Mouse (Mus musculus) thymus, postnatal 10 days (tissue): ENCODE data around the gene Mcrip2.
A peak's percentile ranks its signal among the peaks of the same experiment; 100 is the strongest.

Source experiments
- DNase-seq, 2 experiments: peaks; one replicate each; pipeline ENCODE4 v3.0.0; 2021; ENCODE audit warnings: low spot score in 2 of 2

Mcrip2 gene

DNA sequence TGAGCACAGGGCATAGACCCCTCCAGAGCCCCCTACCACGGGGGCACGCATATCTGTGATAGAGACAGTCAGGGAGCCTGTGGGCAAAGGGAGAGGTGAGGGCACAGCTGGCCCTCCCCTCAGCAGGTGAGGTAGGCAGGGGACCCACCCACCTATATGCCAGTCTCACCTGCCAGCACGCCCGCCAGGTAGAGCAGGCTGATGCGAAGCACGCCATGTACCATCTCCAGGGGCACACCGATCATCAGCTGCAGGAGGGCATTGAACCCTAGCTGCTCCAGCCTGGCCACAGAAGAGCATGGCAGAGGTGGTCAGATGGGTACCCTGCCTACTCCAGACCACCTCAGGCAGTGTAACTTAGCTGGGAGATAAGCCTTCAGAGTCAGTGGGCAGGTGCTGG, 33.3 kb downstream of the Mcrip2 start:
- DNase-seq: no peak

DNA sequence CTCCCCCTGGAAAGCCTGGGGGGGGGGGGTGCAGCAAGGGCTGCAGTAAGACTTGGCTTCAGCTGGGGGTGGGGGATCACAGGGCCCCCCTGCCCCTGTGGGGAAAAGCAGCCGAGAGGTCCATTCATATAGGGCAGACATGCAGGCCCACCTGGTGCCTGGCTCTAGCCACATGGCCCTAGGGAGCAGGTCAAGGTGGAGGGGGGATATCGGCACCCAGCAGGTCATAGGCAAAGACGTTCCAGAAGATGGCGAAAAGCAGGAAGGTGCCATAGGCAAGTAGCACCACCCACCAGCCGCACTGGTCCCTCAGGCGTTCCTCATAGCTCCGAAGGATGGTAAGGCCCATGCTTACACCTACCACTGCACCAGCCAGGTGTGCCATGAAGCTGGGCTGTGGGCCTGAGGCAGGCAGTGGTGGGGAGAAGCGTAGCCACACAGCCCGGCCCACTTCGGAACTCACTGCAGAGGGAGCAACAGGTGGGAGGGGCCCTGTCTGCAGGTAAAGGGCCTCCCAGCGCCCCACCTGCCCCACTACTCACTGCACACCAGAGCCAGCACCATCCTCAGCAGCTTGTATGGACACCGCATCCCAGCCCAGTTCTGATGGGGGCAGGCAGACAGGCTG, 33.9 kb downstream of the Mcrip2 start:
- DNase-seq: no peak

DNA sequence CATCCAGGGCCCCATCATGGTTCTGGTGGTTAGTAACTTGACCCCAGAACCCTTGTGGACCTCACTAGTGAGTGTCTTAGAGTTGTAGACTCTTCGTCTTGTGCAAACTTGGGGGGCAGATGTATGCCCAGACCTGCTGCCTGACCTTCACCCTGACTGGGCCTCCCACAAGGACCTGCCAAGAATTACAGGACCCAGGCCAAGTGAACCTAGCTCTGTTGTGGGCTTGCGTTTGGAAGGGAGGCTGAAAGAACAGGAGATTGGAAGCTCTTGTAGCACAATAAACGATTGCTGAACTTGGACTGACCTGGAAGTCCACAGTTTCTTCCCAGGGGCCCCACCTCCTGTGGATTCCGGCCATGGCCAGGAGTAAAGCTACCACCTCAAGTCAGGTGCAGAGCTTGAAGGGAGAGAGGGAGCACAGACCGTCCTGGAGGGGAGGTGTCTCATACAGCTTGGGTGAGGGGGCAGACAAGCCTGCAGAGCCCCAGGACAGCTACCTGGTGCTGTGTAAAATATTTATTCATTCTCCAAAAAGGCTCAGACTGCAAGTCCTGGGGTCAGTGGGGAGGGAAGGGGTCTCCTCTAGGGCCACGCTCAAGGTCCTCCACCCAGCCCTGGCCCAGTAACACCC, 34.5 kb downstream of the Mcrip2 start:
- no peak for DNase-seq

DNA sequence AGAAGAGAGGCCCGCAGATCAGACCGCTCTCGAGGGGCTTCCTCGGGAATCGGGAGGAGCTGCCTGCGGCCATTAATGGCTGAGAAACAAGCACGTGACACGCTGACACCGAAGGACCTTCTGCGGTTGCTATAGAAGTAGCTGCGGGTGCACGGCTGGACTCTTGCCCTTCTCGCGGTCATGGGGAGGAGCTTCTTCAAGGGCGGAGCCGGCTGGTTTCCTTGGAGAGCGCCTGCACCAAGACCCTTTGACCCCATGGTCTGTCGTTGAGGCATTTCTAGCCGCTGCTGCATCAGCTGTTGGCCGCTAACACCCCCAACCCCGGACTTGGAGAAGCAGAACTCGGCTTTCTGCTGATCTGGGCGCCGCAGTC, 35.3 kb downstream of the Mcrip2 start, which contains the start of gene Stub1:
Gene Stub1, minus strand, starts transcription at position 114 of the 373 bp plus-strand sequence.
- peak in 1 of 2 experiments; percentile 44 for DNase-seq

DNA sequence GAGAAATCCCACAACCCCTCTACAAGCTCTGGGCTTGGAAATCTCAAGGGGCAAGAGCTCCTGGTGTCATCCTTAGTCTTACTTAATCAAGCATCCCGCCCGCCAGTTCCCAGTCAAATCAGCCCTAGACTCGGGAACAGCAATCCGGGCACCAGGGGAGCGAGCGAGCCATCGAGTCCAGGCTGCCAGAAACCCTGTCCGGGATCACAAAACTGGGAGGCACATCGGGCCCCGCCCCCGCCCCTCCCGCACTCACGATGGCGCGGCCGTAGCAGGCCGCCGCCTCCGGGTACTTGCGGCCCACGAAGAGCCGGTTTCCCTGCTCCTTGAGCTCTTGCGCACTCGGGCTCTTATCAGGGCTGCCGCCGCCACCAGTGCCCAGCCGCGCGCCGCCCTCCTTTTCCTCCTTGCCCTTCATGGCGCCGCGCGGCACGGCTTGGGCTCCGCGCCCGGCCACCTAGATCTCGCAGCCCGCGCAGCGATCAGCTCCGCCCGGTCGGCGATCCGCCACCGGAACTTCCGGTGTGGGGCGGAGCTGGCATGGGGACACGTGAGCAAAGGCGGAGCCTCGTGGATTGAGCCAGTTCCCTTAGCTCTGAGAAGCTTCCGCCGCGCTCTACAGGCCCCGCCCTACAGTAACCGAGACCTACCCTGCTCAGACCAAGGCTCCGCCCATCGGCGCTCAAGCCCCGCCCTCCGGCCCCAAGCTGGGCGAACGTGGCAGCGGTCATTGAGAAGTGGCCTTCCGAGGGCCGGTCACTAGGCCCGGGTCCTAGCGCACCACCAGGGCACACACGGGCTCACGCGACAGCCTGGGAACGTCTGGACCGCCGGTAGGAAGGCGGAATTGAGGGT, 35.9 kb downstream of the Mcrip2 start:
- DNase-seq: peak; percentile 94 to 97

DNA sequence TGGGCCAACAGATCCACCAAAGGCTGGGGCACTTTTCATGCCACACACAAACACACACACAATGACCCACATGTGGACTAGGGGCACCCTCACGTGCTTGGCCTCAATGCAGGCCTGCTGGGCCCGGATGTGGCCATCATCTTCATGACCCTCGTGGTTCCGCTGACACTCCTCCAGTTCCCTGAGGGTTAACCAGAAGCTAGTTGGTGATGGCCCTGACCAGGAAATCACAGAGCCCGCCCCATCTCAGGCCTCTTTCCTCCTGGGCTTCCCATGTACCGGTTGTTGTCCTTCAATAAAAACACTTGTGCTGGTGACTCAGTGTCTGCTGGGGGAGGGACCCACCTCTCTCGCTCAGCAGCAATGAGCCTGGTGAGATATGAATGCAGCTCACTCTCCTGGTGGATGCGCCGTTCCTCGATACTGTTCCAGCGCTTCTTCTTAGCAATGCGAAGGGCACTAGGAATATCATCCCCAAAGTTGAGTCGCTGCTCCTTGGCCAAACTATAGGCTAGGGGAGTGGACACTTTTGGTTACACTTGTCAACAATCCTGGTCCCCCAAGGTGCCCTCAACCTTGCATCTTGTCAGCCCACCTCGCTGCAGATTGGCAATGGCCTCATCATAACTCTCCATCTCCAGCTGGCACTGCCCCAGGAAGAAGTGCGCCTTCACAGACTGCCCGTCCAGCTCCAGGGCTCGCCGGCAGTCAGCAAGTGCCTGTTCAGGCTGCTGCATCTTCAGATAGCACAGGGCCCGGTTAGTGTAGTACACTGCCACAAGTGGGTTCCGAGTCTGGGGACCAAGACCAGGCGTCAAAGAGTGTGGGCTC, 36.9 kb downstream of the Mcrip2 start:
- no peak for DNase-seq

DNA sequence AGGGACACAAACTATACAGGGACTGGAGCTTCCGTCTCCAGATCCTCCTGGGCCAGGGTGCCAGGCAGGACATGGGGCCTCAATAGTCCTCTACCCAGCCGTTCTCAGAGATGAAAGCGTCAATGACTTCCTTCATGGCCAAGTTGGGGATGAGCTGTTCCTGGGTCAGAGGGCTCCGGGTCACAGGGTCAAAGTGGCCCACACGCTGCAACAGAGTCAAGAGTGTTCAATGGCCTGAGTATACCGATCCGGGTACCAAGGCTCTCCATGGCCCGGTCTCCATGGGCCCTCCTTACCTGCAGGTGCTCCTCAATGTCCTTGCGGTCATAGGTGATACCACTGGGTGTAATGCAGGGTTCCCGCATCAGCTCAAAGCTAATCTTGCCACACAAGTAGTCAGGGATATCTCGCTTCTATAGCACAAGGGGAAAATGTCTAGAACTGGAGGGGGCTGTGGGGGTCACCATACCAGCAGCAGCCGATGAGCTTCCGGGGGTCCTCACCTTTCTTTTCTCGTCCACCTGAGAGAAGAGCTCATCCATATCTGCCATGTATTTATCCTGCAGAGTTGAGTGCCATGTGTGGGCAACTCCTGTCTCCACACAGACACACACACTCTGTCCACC, 37.6 kb downstream of the Mcrip2 start:
- DNase-seq: no peak

DNA sequence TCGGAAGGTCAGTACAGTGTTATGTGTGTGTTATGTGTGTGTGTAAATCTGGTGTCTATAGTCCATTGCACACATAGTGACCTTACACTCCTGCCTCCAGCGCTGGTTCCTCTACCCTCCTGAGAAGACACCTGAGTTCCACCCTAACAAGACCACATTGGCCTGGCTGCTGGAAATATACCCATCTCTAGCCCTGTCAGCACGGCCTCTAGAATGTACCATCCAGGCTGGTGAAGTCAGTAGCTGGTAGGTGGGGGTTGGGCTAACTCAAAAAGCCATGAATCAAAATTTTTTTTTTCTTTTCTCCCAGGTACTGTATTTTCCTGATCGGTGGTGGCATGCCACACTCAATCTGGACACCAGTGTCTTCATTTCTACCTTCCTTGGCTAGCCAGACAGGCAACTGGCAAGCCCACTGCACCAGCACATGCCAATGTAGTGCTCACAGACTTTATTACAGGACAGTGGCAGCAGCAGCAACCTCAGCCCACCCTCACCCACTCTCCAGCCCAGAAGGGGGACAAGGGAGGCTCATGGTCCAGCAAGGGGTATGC, 38.3 kb downstream of the Mcrip2 start:
- no peak for DNase-seq

DNA sequence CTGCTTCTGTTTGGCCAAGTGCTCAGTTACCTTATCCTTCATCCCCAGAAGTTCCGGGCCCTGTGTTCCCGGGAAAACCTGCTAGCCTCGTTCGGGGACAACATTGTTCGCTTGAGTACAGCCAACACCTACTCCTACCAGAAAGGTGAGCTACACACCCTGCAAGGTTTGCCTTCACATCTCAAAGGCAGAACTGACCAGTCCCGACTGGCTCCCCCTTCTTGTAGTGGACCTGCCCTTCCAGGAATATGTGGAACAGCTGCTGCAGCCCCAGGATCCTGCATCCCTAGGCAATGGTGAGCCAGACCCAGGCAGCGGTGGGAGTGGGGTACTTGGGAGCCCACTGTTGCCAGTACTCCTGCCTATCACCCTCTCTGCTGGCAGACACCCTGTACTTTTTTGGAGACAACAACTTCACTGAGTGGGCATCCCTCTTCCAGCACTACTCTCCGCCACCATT, 39.0 kb downstream of the Mcrip2 start:
- DNase-seq: no peak

DNA sequence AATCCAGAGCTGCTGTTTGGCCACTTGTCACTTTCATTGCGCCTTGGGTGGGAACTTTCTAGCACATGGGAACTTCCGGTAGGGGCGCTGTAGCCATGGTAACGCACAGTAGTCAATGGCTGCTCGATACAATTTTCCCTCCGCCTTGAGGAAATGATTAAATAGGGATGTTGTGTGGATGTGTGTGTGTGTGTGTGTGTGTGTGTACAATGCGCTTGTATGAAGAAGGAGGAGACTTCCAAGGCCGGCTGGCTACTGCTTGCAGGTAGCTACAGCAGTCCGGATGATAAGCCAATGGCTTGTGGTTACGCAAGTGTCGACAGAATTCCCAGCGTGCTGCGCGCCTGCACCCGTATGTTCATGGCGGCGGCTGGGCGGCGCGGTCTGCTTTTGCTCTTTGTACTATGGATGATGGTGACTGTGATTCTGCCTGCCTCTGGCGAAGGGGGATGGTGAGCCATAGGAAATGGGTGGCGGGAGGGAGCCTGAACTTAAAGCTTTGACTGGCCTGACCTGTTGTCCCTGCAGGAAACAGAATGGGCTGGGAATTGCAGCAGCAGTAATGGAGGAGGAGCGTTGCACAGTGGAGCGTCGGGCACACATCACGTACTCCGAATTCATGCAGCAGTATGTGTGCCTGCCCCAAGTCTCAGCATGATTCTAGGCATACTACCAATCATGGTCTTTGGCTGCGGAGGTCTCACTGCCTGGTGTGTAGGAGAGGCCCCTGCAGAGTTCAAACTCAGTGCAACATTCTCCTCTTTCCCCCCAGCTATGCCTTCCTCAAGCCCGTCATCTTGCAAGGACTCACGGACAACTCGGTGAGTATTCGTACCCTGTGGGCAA, 39.6 kb downstream of the Mcrip2 start, which contains the start of gene Jmjd8:
Gene Jmjd8, plus strand, starts transcription at position 156 of the 846 bp plus-strand sequence.
- peak; percentile 66 to 68 for DNase-seq

DNA sequence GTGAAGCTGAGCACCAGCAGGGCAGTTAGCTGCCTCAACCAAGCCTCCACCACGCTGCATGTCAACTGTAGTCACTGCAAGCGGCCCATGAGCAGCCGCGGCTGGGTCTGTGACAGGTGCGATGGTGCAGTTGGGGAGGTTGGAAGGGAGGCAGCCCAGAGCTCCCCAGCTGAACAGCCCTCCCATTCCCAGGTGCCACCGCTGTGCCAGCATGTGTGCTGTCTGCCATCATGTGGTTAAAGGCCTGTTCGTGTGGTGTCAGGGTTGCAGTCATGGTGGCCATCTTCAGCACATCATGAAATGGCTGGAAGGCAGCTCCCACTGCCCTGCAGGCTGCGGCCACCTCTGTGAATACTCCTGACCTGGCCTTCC, 40.4 kb downstream of the Mcrip2 start:
- DNase-seq: no peak

DNA sequence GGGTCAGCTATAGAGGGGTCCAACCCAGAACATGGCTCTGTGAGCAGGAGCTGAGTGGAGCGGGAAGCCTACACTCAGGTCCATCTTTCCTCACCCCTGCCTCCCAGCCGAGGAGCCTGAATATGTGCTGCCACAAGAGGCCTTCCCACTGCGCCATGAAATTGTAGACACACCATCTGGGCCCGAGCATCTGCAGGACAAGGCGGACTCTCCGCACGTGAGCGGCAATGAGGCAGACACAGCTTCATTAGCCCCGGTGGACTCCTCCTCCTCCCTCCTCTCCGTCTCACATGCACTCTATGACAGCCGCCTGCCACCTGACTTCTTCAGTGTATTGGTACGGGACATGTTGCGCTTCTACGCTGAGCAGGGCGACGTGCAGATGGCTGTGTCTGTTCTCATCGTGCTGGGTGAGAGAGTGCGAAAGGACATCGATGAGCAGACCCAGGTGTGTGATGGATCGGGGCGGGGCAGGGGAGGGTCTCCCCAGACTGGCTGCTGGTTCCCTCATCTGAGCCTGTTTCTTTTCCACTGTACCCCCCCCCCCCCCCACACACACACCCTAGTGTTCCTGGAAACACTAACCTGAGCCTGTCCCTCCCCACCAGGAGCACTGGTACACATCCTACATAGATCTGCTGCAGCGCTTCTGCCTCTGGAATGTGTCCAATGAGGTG, 40.9 kb downstream of the Mcrip2 start:
- no peak for DNase-seq

DNA sequence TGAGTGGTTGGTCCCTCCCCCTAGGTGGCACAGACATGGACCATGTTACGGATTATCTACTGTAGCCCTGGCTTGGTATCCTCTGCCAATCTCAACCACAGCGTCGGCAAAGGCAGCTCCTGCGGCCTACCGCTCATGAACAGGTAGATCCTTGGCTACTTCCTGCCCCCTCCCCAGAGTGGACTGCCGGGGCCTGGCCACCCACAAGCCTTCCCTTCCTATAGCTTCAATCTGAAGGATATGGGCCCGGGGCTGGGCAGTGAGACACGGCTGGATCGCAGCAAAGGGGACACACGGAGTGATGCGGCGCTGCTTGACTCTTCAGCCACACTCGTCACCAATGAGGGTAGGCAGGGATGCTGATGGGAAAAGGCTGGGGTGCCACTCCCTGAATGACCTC, 41.6 kb downstream of the Mcrip2 start:
- no peak for DNase-seq

DNA sequence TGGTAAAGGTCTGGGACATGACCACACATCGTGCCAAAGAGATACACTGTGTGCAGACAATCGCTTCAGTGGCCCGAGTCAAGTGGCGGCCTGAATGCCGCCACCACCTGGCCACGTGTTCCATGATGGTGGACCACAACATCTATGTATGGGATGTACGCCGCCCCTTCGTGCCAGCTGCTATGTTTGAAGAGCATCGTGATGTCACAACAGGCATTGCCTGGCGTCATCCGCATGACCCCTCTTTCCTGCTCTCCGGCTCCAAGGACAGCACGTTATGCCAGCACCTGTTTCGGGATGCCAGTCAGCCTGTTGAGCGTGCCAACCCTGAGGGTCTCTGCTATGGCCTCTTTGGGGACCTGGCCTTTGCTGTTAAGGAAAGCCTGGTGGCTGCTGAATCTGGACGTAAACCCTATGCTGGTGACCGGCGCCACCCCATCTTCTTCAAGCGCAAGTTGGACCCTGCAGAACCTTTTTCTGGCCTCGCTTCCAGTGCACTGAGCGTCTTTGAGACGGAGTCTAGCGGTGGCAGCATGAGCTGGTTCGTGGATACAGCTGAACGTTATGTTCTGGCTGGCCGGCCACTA, 42.5 kb downstream of the Mcrip2 start:
- DNase-seq: no peak

DNA sequence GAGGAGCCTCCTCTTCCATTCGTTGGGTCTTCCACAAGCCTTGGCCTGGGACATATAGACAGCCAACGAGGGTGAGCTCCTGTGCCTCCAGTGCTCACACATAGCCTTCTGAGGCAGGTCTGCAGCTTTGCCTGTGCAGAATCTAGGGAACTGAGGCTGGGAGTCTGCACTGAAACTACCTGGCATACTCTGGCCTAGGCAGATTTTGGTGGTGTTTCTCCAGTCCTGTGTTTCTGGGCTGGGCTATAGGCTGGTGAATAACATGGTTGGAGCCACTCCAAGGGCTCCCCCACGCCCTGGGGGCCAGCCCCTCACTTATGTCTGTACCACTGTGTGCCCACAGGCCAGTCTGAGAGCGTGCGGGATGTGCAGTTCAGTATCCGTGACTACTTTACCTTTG, 43.3 kb downstream of the Mcrip2 start:
- DNase-seq: no peak

DNA sequence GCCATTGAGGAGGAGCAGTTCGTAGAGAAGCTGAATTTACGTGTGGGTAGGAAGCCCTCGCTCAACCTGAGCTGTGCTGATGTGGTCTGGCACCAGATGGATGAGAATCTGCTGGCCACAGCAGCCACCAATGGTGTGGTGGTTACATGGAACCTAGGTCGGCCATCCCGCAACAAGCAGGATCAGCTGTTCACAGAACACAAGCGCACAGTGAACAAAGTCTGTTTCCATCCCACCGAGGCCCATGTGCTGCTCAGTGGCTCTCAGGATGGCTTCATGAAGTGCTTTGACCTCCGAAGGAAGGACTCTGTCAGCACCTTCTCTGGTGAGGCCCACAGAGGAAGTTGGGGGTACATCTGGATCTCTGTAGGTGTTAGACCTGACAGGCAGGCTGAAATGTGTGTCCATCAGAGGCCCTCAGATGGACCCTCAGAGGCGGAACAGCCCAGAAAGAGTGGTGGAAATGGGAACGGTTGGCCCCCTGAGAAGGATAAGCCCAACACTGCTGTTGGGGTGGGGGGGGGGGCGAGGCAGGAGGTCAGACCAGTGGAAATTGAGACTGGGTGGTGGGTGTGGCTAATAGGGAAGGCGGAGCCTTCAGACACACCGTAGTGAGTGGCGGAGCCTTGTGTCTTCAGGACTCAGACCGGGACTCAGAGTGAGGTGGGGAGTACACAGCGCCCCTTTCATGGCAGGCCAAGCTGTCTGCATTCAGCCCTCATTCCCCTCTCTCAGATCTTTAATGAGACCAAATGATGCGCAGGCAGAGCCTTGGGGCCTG, 44.0 kb downstream of the Mcrip2 start:
- DNase-seq: no peak

DNA sequence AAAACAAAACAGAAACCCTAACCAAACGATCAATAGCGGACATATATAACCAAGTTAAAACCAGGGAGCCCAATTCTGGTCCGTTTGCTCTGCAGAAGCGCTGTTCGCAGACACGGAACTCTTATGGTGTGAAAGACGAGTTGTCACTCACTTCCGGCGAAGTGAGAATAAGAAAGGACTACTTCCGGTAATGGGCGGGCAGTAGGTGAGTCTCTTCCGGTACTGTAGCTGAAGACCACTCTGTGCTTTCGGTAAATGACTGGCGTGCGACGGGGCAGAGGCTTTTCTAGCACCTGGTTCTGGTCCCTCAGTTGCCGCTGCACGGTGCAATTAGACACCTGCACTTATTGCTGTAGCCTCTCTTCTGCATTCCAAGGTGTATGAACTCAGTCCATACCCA, 45.1 kb downstream of the Mcrip2 start, which contains the start of gene Wdr24:
Gene Wdr24, plus strand, starts transcription at position 176 of the 400 bp plus-strand sequence.
- DNase-seq: peak; percentile 62 to 82
